8 mouse cellular contexts compared by ENCODE assay signal in the genomic region with DNA sequence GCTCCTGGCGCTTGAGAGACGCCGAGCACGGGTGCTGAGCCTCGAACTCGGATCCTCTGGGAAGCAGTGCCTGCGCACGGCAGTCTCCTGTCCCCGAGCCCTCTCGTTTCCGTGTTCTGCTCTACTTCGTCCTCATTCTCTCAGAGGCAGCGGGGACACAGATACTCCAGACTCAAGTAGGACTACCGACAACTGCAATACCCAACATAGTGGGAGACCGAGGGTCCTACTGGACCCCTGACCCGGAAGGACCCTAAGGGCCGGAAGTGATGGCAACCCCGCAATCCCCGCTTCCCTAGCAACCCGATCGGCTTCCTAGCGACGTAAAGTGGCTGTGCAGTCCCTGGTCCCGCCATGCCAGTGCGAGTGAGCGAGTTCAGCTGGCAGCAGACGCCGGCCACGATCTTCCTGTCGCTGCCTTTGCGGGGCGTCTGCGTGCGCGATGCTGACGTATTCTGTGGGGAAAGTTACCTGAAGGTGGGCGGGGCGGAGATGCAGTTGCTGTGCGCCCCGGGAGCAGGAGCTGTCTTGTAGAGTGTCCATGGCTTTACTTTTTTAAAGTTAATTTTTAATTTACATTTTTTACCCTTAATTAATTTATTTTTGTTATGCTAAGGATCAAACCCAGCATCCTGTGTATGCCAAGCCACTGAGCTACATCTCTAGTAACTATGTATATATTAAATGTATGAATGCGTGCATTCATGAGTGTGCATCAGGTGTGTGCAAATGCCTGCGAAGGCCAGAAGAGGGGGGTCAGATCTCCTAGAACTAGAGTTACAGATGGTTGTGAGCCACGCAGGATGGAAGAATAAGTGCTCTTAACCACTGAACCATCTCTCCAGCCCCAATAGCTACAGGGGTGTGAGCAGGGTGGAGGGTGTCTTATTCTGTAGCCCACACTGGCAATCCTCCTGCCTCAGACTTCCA. TPM values are rescaled to one million over a fixed set of nuclear protein-coding genes. Genes with fewer than 3 reads are reported as not detected.
A peak's percentile ranks its signal among the peaks of the same experiment; 100 is the strongest.
DNase-seq lines count a peak whose midpoint lies in the region; ATAC-seq and TF ChIP-seq lines count a peak whose summit lies in the region.

A gene (plus strand): TSS at position 265 of the 930 bp plus-strand sequence.
A gene (plus strand): TSS at position 332 of the 930 bp plus-strand sequence.

- peak within 1 kb of the TSS; percentile 67 for H3K9ac ChIP-seq in forebrain, embryonic 16.5 days (replicated peaks; ENCODE audit: low read depth, low read length)
- peak within 1 kb of the TSS; percentile 54 for H3K9ac ChIP-seq in neural tube, embryonic 15.5 days (replicated peaks)

- no peaks in the 10 kb centered on the region for H3K36me3 ChIP-seq in E14TG2a.4 (ENCODE audit: insufficient read depth, low read length)
- no peaks in the 10 kb centered on the region for H3K36me3 ChIP-seq in forebrain, embryonic 16.5 days (ENCODE audit: control insufficient read depth, insufficient read depth)
- no peaks in the 10 kb centered on the region for H3K36me3 ChIP-seq in neural tube, embryonic 15.5 days

- peaks cover 51% of the 10 kb centered on the region for H3K4me1 ChIP-seq in E14TG2a.4 (replicated peaks; ENCODE audit: low read depth, low read length)
- peaks cover 8% of the 10 kb centered on the region for H3K4me1 ChIP-seq in forebrain, embryonic 16.5 days (replicated peaks; ENCODE audit: control insufficient read depth, insufficient read depth, low read length)
- H3K4me1 ChIP-seq in neural tube, embryonic 15.5 days = peaks cover 13% of the 10 kb centered on the region

- WGBS in forebrain, embryonic 16.5 days = 2% methylated on average over 43 of the region's 43 CpGs
- WGBS in neural tube, embryonic 15.5 days = 1% methylated on average over 43 of the region's 43 CpGs

- H3K4me3 ChIP-seq in E14TG2a.4 (replicated peaks; ENCODE audit: low read length) = peak within 1 kb of the TSS; percentile 90
- peak within 1 kb of the TSS; percentile 82 for H3K4me3 ChIP-seq in forebrain, embryonic 16.5 days (replicated peaks; ENCODE audit: low read length)
- H3K4me3 ChIP-seq in neural tube, embryonic 15.5 days (replicated peaks) = peak within 1 kb of the TSS; percentile 57

- no peak for TF ChIP-seq CTCF in E14TG2a.4 (conservative IDR thresholded peaks at IDR 0.05; ENCODE audit: low read length)

- peak; percentile 78; the same call in 1 of the 2 replicates for ATAC-seq in cerebellum, adult (ENCODE audit: insufficient number of reproducible peaks, low FRiP score, low TSS enrichment)
- peak; percentile 96 for ATAC-seq in forebrain, embryonic 16.5 days
- ATAC-seq in neural tube, embryonic 15.5 days (ENCODE audit: low FRiP score) = peak; percentile 96

- peak within 1 kb of the TSS; percentile 50 for H3K27ac ChIP-seq in forebrain, embryonic 16.5 days (ENCODE audit: low read length)
- peak within 1 kb of the TSS; percentile 75 for H3K27ac ChIP-seq in neural tube, embryonic 15.5 days (replicated peaks)

- intact Hi-C loops in heart, postnatal 36 days (cut with DNase I) = no loop called here

- DNase-seq in heart, postnatal 36 days = peak; percentile 64 to 66
- DNase-seq in layer of hippocampus, adult 18-20 months (ENCODE audit: low spot score in 2 of 2) = peak; percentile 35 to 75
- peak; percentile 83 to 86 for DNase-seq in lung, adult 18-20 months
- peak; percentile 83 for DNase-seq in testis, postnatal 10 days (ENCODE audit: low spot score)

- H3K4me2 ChIP-seq in forebrain, embryonic 16.5 days (ENCODE audit: low read length) = peak within 1 kb of the TSS; percentile 80
- peak within 1 kb of the TSS; percentile 66 for H3K4me2 ChIP-seq in neural tube, embryonic 15.5 days

- no peaks in the 10 kb centered on the region for H3K27me3 ChIP-seq in E14TG2a.4 (ENCODE audit: insufficient read depth, low read length)
- no peaks in the 10 kb centered on the region for H3K27me3 ChIP-seq in forebrain, embryonic 16.5 days (replicated peaks; ENCODE audit: control insufficient read depth, insufficient read depth, low read length)
- no peaks in the 10 kb centered on the region for H3K27me3 ChIP-seq in neural tube, embryonic 15.5 days (replicated peaks)

- no peaks in the 10 kb centered on the region for H3K9me3 ChIP-seq in E14TG2a.4 (ENCODE audit: low read length)
- no peaks in the 10 kb centered on the region for H3K9me3 ChIP-seq in forebrain, embryonic 16.5 days (ENCODE audit: control insufficient read depth, low read length)
- H3K9me3 ChIP-seq in neural tube, embryonic 15.5 days (replicated peaks) = no peaks in the 10 kb centered on the region

RNA-seq across cellular contexts. Expression of the first gene that starts in this region (rescaled TPM):
- polyA plus RNA-seq in forebrain, embryonic 16.5 days (2015; fragmentation: Nextera tagmentation; extraction: Ambion mirVana) = 1.7 and 1.8 TPM in 2 replicates
- total RNA-seq in heart, postnatal 36 days (2021) = under 1 TPM; 0.50 to 0.84 TPM
- total RNA-seq in layer of hippocampus, adult 18-20 months (2021) = 1 to 10 TPM; 3.2 to 3.7 TPM
- 1.7 and 2.5 TPM in 2 replicates for polyA plus RNA-seq in neural tube, embryonic 15.5 days (2015; fragmentation: Nextera tagmentation; extraction: Ambion mirVana)

RNA-seq across cellular contexts. Expression of the second gene that starts in this region (rescaled TPM):
- polyA plus RNA-seq in forebrain, embryonic 16.5 days (2015; fragmentation: Nextera tagmentation; extraction: Ambion mirVana) = not detected in 2 replicates
- not detected for total RNA-seq in heart, postnatal 36 days (2021)
- total RNA-seq in layer of hippocampus, adult 18-20 months (2021) = under 1 TPM in 1 of 2 experiments, not detected in 1; 0.52 TPM
- not detected in 2 replicates for polyA plus RNA-seq in neural tube, embryonic 15.5 days (2015; fragmentation: Nextera tagmentation; extraction: Ambion mirVana)

Comparison
In these comparisons a context has a peak if more than half of its experiments do, and no peak if none do; other contexts are left out.
1. Peak in every context shown above with its lines: DNase-seq, ATAC-seq, H3K4me3 ChIP-seq and H3K27ac ChIP-seq.
2. Peak in DNase-seq in heart, postnatal 36 days; RNA of the genes that start here not detected or under 1 TPM.